Mouse (Mus musculus) effector memory CD4-positive, alpha-beta T cell, adult 5 months (primary cell): Measurements from ENCODE around the gene Vmn2r46. TPM values are rescaled to one million over a fixed set of nuclear protein-coding genes. Genes with fewer than 3 reads are reported as not detected.

Experiments used
- polyA plus RNA-seq: library from polyadenylated mRNA; unstranded; fragments of 100-300 nt; shearing (Covaris generic); gene quantifications from one replicate; pipeline ENCODE4 v1.2.1, GENCODE M21; 2017

Vmn2r46 gene
- not detected for polyA plus RNA-seq

DNA sequence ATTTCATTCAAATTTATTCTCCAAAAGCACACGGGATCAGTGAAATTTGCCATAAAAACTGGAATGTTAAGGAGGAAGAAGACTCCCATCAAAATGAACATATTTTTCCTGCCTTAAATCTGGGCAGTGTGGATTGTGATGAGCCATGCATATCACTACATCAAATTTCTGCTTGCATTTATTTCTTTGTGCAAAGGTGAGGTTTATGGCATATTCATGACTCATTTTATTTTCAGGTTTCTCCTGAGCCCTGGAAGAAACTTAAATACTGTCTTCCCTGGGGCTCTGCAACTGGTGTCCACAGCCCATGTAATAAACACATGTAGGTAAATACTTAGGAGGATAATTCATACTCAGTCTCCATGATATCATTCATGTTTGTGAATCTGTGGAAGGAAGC, at the start of gene Vmn2r46:
Gene Vmn2r46 (minus strand): TSS at position 101 of the 400 bp plus-strand sequence.

Other genes with a start within 250 kb of the Vmn2r46 start
- gene Vmn2r47, start 70.8 kb upstream of the Vmn2r46 start, polyA plus RNA-seq = not detected
- gene Vmn2r48, start 183.0 kb upstream of the Vmn2r46 start, polyA plus RNA-seq = not detected
- gene Vmn2r49, start 221.7 kb upstream of the Vmn2r46 start, polyA plus RNA-seq = not detected